Mouse (Mus musculus) midbrain, embryonic 10.5 days (tissue): ENCODE results near the gene Tnfrsf1a. TPM values are rescaled to one million over a fixed set of nuclear protein-coding genes. Genes with fewer than 3 reads are reported as not detected.

Experiments
- DNase-seq: peaks from one replicate; pipeline ENCODE4 v3.0.0-alpha.2; 2017; ENCODE audit warnings: low spot score
- H3K27ac ChIP-seq: fragments of 300-500 bp; sonication (generic); replicated peaks from 2 replicates; pipeline ENCODE4 v1.5.1; 2016; ENCODE audit warnings: mild to moderate bottlenecking
- H3K27me3 ChIP-seq: fragments of 300-500 bp; sonication (generic); 2 replicates; pipeline ENCODE4 v1.6.1; 2016; ENCODE audit warnings: low read depth, mild to moderate bottlenecking; ENCODE audit not compliant: poor library complexity, severe bottlenecking
- H3K36me3 ChIP-seq: fragments of 300-500 bp; sonication (generic); 2 replicates; pipeline ENCODE4 v1.6.1; 2016; ENCODE audit warnings: mild to moderate bottlenecking, moderate library complexity
- H3K4me1 ChIP-seq: fragments of 300-500 bp; sonication (generic); 2 replicates; pipeline ENCODE4 v1.6.1; 2016
- H3K4me3 ChIP-seq: fragments of 300-500 bp; sonication (generic); 2 replicates; pipeline ENCODE4 v1.5.1; 2016; ENCODE audit warnings: mild to moderate bottlenecking, moderate library complexity
- H3K9me3 ChIP-seq: fragments of 300-500 bp; sonication (generic); replicated peaks from 2 replicates; pipeline ENCODE4 v1.6.1; 2016; ENCODE audit warnings: mild to moderate bottlenecking
- WGBS: fragments of 180-500 bp; shearing (Covaris S2); methylation state at CpG from one replicate; pipeline ENCODE4 v1.1.7; 2016; 5-methylcytosine and 5-hydroxymethylcytosine counted together
- polyA plus RNA-seq: library from polyadenylated mRNA; unstranded; fragments of >200 nt; fragmentation: Nextera tagmentation; extraction: Ambion mirVana; gene quantifications from 2 replicates; pipeline ENCODE4 v1.2.1, GENCODE M21; 2016

Gene Tnfrsf1a
- polyA plus RNA-seq, 1 experiment from 2014 or later = 24.5 TPM

- H3K36me3 ChIP-seq = no peaks in the 10 kb centered on the region
- DNase-seq = no peak
- peaks cover 46% of the 10 kb centered on the region for H3K4me1 ChIP-seq
- peak within 1 kb of the TSS; percentile 45 for H3K4me3 ChIP-seq
- WGBS = 9% methylated on average over 40 of the region's 40 CpGs
- peaks cover 76% of the 10 kb centered on the region for H3K27me3 ChIP-seq
- no peaks in the 10 kb centered on the region for H3K9me3 ChIP-seq
- no peak within 1 kb of the TSS for H3K27ac ChIP-seq
Measured at GRCm38 (mm10) chr6:125380372-125381360, 31.5 kb downstream of the Tnfrsf1a start, which contains the start of gene Plekhg6. Gene Plekhg6, minus strand, starts transcription at chr6:125380793.

GRCm38 (mm10) chr6:125382024-125382423 is 32.9 kb downstream of the Tnfrsf1a start:
- Histone ChIP-seq H3K4me3 (no peak overlapping the region), H3K4me1 (peaks cover 45% of the 10 kb centered on the region), H3K27me3 (peaks cover 64% of the 10 kb centered on the region), H3K36me3 (no peaks in the 10 kb centered on the region), H3K27ac (no peak overlapping the region), H3K9me3 (no peaks in the 10 kb centered on the region)
- WGBS = 69% methylated on average over 2 of the region's 2 CpGs
- DNase-seq = no peak

GRCm38 (mm10) chr6:125385066-125385974 is 36.2 kb downstream of the Tnfrsf1a start:
- H3K4me1 ChIP-seq = peaks cover 15% of the 10 kb centered on the region
- H3K27me3 ChIP-seq = peaks cover 31% of the 10 kb centered on the region
- H3K9me3 ChIP-seq = no peaks in the 10 kb centered on the region
- DNase-seq = no peak
- no peak overlapping the region; the same call in 1 of the 2 replicates for H3K27ac ChIP-seq
- no peaks in the 10 kb centered on the region for H3K36me3 ChIP-seq
- H3K4me3 ChIP-seq = no peak overlapping the region
- 65% methylated on average over 11 of the region's 11 CpGs for WGBS

GRCm38 (mm10) chr6:125386080-125386479 is 36.9 kb downstream of the Tnfrsf1a start:
- no peak overlapping the region for H3K4me3 ChIP-seq
- WGBS = 81% methylated on average over 6 of the region's 6 CpGs
- no peak for DNase-seq
- peaks cover 23% of the 10 kb centered on the region for H3K27me3 ChIP-seq
- no peaks in the 10 kb centered on the region for H3K9me3 ChIP-seq
- H3K4me1 ChIP-seq = peaks cover 10% of the 10 kb centered on the region; the same call in 1 of the 2 replicates
- no peaks in the 10 kb centered on the region for H3K36me3 ChIP-seq
- H3K27ac ChIP-seq = no peak overlapping the region

GRCm38 (mm10) chr6:125389853-125390252 is 40.7 kb downstream of the Tnfrsf1a start:
- no peaks in the 10 kb centered on the region for H3K9me3 ChIP-seq
- no peak for DNase-seq
- no peak overlapping the region for H3K4me3 ChIP-seq
- H3K27ac ChIP-seq = no peak overlapping the region
- peaks cover 5% of the 10 kb centered on the region; the same call in 1 of the 2 replicates for H3K4me1 ChIP-seq
- no peaks in the 10 kb centered on the region for H3K27me3 ChIP-seq
- no peaks in the 10 kb centered on the region for H3K36me3 ChIP-seq
- WGBS = 90% methylated on average over 5 of the region's 5 CpGs

GRCm38 (mm10) chr6:125405461-125406382 is 56.6 kb downstream of the Tnfrsf1a start:
- Histone ChIP-seq H3K4me1 (no peaks in the 10 kb centered on the region), H3K27me3 (no peaks in the 10 kb centered on the region), H3K27ac (no peak overlapping the region), H3K36me3 (no peaks in the 10 kb centered on the region), H3K4me3 (no peak overlapping the region), H3K9me3 (no peaks in the 10 kb centered on the region)
- DNase-seq = no peak
- 56% methylated on average over 14 of the region's 14 CpGs for WGBS

GRCm38 (mm10) chr6:125407224-125407623 is 58.1 kb downstream of the Tnfrsf1a start:
- Histone ChIP-seq H3K9me3 (no peaks in the 10 kb centered on the region), H3K4me1 (no peaks in the 10 kb centered on the region), H3K4me3 (no peak overlapping the region), H3K27ac (no peak overlapping the region), H3K27me3 (no peaks in the 10 kb centered on the region), H3K36me3 (no peaks in the 10 kb centered on the region)
- WGBS = 87% methylated on average over 7 of the region's 7 CpGs
- DNase-seq = no peak

- no peaks in the 10 kb centered on the region for H3K4me1 ChIP-seq
- no peaks in the 10 kb centered on the region for H3K9me3 ChIP-seq
- no peak overlapping the region for H3K27ac ChIP-seq
- no peak overlapping the region for H3K4me3 ChIP-seq
- H3K36me3 ChIP-seq = no peaks in the 10 kb centered on the region
- H3K27me3 ChIP-seq = no peaks in the 10 kb centered on the region
- no peak for DNase-seq
- 91% methylated on average over 10 of the region's 10 CpGs for WGBS
Measured at GRCm38 (mm10) chr6:125407657-125408056, 58.5 kb downstream of the Tnfrsf1a start.

GRCm38 (mm10) chr6:125410551-125410950 is 61.4 kb downstream of the Tnfrsf1a start:
- 75% methylated on average over 11 of the region's 11 CpGs for WGBS
- Histone ChIP-seq H3K36me3 (no peaks in the 10 kb centered on the region), H3K4me3 (no peak overlapping the region), H3K4me1 (no peaks in the 10 kb centered on the region), H3K9me3 (no peaks in the 10 kb centered on the region), H3K27me3 (no peaks in the 10 kb centered on the region), H3K27ac (no peak overlapping the region)
- DNase-seq = no peak

GRCm38 (mm10) chr6:125410995-125411547 is 61.9 kb downstream of the Tnfrsf1a start:
- Histone ChIP-seq H3K36me3 (no peaks in the 10 kb centered on the region), H3K27ac (no peak overlapping the region), H3K9me3 (no peaks in the 10 kb centered on the region), H3K4me1 (no peaks in the 10 kb centered on the region), H3K4me3 (no peak overlapping the region), H3K27me3 (no peaks in the 10 kb centered on the region)
- no peak for DNase-seq
- 70% methylated on average over 8 of the region's 8 CpGs for WGBS

- Histone ChIP-seq H3K4me3 (no peak overlapping the region), H3K27ac (no peak overlapping the region), H3K27me3 (no peaks in the 10 kb centered on the region), H3K9me3 (no peaks in the 10 kb centered on the region), H3K4me1 (no peaks in the 10 kb centered on the region), H3K36me3 (no peaks in the 10 kb centered on the region)
- DNase-seq = no peak
- 92% methylated on average over 6 of the region's 6 CpGs for WGBS
Measured at GRCm38 (mm10) chr6:125411661-125412060, 62.5 kb downstream of the Tnfrsf1a start.
